Mouse (Mus musculus): ENCODE measurements around the gene Thap2.

DNA sequence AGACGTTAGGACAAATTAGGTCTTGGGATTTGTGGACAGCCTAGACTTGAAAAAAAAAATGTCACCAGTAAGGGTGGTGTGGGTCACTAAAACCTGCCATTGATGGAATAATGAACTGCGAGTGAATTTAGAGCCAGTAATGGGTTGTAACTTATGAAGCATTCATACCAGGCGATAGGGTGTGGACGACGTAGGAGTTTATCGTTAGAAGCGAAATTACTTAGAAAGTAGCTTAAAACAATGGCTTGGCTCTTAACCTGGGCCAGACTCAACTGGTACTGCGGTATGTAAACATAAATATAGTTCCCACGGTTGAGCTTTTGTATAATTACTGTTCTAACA lies 21.6 kb downstream of the Thap2 start:
- TF ChIP-seq ZC3H11A (IDR thresholded peaks at IDR 0.05; ENCODE audit: borderline replicate concordance, low read depth, low read length) (no peak), CHD2 (IDR thresholded peaks at IDR 0.05; ENCODE audit: low read depth, low read length) (no peak), HCFC1 (IDR thresholded peaks at IDR 0.05; ENCODE audit: borderline replicate concordance, insufficient read depth, low read length) (no peak)
